Mouse (Mus musculus) left cerebral cortex, adult 2 months (tissue): ENCODE results near the gene Mrpl23. TPM values are rescaled to one million over a fixed set of nuclear protein-coding genes. Genes with fewer than 3 reads are reported as not detected.
A peak's percentile ranks its signal among the peaks of the same experiment; 100 is the strongest.

Experiments used
- DNase-seq, 2 experiments: peaks; one replicate each; pipeline ENCODE4 v3.0.0; 2021 to 2022; ENCODE audit warnings: low spot score in 2 of 2, mixed read lengths in 1 of 2; ENCODE audit errors: extremely low spot score in 1 of 2
- H3K27ac ChIP-seq: fragments of 200-600 bp; 2 replicates; pipeline ENCODE4 v1.8.1; 2022
- H3K4me3 ChIP-seq: fragments of 200-600 bp; 2 replicates; pipeline ENCODE4 v1.8.1; 2022
- CTCF ChIP-seq: fragments of 200-600 bp; IDR thresholded peaks from 2 replicates; pipeline ENCODE4 v1.8.1; 2022; ENCODE audit warnings: antibody characterized with exemption, mild to moderate bottlenecking, moderate library complexity
- intact Hi-C: fragments of 180-260 bp; cut with DNase I; formaldehyde crosslinking; loops from one replicate; pipeline ENCODE4 v1.15.1; 2025
- total RNA-seq, 2 experiments: library from RNA; stranded (reverse); gene quantifications; 2 replicates each; pipeline ENCODE4 v1.2.3; 2021

The Mrpl23 gene
- total RNA-seq, 2 experiments from 2014 or later, result 4.7 to 6.7 TPM

DNA sequence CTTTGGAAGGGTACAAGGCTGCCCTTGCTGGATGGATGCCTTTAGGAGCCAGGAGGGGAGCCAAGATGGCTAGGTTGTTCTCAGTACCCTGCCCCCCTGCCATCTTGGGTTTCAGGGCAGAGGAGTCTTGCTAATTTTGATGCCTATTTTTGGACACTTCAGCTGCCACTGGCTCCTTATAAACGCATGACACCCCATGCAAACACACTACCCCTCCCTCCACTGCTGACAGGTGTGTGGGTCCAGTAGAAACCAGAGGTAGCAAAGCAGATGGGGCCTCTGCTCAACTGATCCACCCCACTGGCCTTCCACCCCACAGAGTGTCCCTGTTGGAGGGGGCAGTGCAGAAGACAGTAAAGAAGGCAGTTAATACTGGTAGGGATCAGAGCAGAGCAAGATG is 32.5 kb upstream of the Mrpl23 start:
- no peak for DNase-seq
- intact Hi-C loops, result no loop called here
- H3K4me3 ChIP-seq, result no peak overlapping the region
- TF ChIP-seq CTCF, result no peak
- H3K27ac ChIP-seq, result no peak overlapping the region

DNA sequence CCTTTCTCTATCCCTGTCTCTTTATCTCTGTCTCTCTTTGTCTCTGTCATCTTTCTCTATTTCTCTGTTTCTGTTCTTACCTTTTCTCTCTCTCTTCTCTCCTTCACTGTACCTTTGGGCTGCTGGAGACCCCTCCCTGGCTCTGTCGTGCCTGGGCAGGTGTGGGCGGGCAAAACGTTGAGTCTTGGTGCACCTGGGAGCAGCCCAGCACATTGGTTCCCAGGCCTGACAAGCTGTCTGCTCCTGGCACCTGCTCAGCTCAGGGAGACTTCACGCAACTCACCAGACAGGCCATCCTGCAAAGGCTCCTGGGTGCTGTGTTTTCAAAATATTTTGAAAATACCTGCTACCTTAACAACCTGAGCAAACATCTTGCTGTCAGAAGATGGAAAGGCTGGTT is 29.3 kb upstream of the Mrpl23 start:
- no peak for DNase-seq
- Histone ChIP-seq H3K27ac (no peak overlapping the region), H3K4me3 (no peak overlapping the region)
- TF ChIP-seq CTCF, result no peak
- intact Hi-C loops, result no loop called here

DNA sequence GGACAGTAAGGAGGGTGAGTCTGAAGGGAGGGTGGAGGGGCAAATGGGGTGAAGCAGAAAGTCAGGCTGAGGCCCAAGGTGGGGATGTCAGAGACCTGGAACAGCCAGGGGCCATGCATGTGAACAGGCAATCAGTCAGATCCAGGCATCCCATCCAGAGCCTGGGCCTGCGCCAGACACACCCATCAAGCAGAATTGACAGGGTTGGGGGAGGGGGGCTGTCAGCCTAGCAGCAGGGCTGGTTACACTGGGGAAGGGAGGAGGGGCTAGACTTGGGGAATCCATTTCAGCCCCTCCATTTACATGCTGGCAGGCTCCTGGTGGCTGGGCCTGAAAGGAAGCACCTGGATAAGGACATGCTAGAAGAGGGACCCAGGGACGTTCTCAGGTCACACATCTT is 26.5 kb upstream of the Mrpl23 start:
- no peak overlapping the region for H3K27ac ChIP-seq
- no peak overlapping the region for H3K4me3 ChIP-seq
- DNase-seq, result no peak
- no peak for TF ChIP-seq CTCF
- intact Hi-C loops, result no loop called here

DNA sequence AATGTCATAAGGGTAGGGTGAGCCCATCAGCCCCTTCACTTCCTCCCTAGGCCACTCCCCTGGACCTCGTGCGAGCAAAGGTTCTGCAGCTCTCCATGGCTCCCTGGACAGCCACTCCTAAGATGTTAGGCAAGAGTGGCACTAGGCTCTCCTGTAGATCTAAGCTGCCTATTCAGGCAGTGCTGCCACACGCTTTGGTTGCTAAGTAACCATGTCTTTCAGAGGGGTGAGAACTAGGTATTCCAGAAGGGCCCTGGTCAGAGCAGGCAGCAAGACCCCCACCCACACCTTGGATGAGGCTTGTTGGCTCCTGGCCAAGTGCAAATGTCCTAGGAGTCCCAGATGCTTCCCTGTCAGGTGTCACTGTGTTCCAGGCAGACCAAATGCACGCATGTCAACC is 26.0 kb upstream of the Mrpl23 start:
- intact Hi-C loops, result no loop called here
- Histone ChIP-seq H3K4me3 (no peak overlapping the region), H3K27ac (no peak overlapping the region)
- TF ChIP-seq CTCF, result no peak
- DNase-seq, result no peak

DNA sequence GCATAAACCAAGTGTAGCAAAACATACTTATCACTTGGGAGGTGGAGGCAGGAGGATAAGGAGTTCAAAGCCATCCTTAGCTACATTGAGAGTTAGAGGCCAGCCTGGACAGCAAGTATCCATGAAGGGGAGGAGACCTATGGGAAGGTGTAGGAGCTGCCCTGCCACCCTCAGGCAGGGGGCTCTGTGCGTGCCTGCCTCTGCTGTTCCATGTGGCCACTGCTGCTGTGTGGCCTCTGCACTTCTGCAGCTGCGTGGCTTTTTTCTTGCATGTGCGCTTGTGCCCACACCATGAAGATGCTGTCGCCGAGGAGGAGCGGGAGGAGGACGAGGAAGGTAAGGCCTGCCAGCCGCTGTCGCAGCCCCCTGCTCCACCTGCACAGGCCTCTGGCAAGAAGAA is 25.0 kb upstream of the Mrpl23 start:
- no peak for DNase-seq
- TF ChIP-seq CTCF, result no peak
- Histone ChIP-seq H3K4me3 (no peak overlapping the region), H3K27ac (no peak overlapping the region)
- intact Hi-C loops, result no loop called here

GRCm38 (mm10) chr7:142509518-142509917 is 23.0 kb upstream of the Mrpl23 start:
- H3K27ac ChIP-seq, result no peak overlapping the region
- intact Hi-C loops, result no loop called here
- no peak for DNase-seq
- no peak for TF ChIP-seq CTCF
- H3K4me3 ChIP-seq, result no peak overlapping the region

DNA sequence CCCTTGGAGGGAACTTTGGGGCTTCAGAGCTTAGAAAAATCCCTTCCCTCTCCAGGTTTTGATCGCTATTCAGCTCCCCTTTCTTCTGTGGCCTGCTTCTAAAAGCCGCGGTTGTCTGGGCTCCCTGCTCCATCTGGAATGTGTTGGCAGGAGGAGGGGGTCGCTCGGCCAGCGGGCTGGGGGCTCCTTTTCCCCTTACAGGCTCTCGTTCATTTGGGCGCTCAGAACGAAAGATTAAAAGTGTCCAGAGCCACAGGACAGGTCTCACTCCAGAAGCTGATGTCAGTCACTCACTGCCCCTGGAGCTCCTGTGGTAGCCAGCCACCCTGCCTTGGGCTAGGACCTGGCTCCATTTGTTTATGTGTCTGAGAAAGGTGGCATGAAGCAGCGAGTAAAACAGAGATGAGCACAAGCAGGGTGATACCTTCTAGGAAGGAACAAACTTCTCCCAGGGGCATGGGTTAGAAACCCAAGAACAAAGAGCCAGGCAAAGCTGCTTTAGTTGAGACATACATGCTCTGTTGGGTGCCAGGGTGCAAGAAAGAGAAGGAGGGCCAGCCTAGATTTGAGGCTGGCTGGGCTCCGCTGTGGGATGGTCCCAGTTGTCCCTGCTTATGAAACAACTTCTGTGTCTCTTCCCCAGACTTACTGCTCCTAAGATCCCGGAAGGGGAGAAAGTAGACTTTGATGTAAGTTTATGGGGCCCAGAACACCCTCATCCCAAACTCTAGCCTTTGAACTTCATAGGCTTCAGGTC is 22.3 kb upstream of the Mrpl23 start:
- H3K27ac ChIP-seq, result no peak overlapping the region
- no peak overlapping the region for H3K4me3 ChIP-seq
- DNase-seq, result no peak
- no peak for TF ChIP-seq CTCF
- intact Hi-C loops, result no loop called here

- no peak for DNase-seq
- TF ChIP-seq CTCF, result no peak
- no peak overlapping the region for H3K4me3 ChIP-seq
- intact Hi-C loops, result no loop called here
- H3K27ac ChIP-seq, result no peak overlapping the region
These were observed 18.4 kb upstream of the Mrpl23 start for GRCm38 (mm10) chr7:142514048-142514447.

GRCm38 (mm10) chr7:142516221-142516978 is 16.1 kb upstream of the Mrpl23 start:
- H3K27ac ChIP-seq, result no peak overlapping the region
- no peak overlapping the region for H3K4me3 ChIP-seq
- intact Hi-C loops, result no loop called here
- no peak for DNase-seq
- TF ChIP-seq CTCF, result no peak

DNA sequence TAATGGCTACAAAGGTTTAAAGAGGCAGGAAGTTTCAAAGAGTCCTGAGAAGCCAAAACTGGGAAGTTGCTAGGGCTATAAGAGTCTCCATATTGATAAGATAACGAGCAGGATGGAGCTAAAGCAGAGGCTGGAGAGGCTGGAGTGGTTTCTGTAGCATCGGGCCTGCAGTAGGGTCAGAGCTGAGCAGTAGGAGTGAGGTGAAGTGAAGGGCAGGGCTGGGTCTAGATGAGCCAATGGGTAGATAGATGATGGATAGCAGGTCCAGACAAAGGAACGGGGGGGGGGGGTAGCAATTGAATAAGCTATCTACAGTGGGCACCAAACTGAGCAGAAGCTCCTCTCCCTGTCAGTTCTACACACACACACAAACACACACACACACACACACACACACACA is 15.0 kb upstream of the Mrpl23 start:
- TF ChIP-seq CTCF, result no peak
- intact Hi-C loops, result no loop called here
- no peak for DNase-seq
- no peak overlapping the region for H3K4me3 ChIP-seq
- no peak overlapping the region for H3K27ac ChIP-seq

GRCm38 (mm10) chr7:142520331-142520730 is 12.2 kb upstream of the Mrpl23 start:
- TF ChIP-seq CTCF, result no peak
- DNase-seq, result no peak
- no peak overlapping the region for H3K27ac ChIP-seq
- no peak overlapping the region for H3K4me3 ChIP-seq
- intact Hi-C loops, result no loop called here

GRCm38 (mm10) chr7:142522352-142522751 is 10.1 kb upstream of the Mrpl23 start:
- Histone ChIP-seq H3K4me3 (no peak overlapping the region), H3K27ac (no peak overlapping the region)
- peak; percentile 54 for TF ChIP-seq CTCF
- intact Hi-C loops, result no loop called here
- no peak for DNase-seq
